Mouse (Mus musculus): ENCODE data around the gene Gcnt2.

- TF ChIP-seq EP300 (IDR thresholded peaks at IDR 0.05; ENCODE audit: low read depth) (no peak), CTCF (IDR thresholded peaks at IDR 0.05; ENCODE audit: low read depth) (no peak)
Measured at GRCm38 (mm10) chr13:41008271-41008670, 148.7 kb downstream of the Gcnt2 start.

All from heart, postnatal 0 days (tissue).